Mouse (Mus musculus): ENCODE data around the gene H2-Ab1.

The H2-Ab1 gene

DNA sequence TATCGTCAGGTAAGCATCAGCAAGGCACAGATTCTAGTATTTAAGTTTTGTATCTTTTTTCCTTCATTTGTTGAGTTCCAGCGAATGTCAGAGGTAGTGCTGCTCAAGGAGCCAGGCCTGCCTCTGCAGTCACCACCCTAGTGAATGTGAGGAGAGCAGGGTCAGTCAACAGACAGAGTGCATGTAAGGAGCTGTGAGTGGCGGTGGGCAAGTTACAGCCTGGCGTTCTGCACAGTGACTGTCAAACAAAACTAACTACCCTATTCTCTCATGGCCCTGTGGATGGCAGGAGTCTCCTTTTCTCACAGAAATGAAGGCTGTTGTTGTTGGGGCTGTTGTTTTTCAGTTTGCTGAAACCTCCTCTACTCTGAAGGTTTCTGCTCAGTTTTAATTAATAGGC, 27.9 kb downstream of the H2-Ab1 start:
- DNase-seq (ENCODE audit: low spot score) = no peak

DNA sequence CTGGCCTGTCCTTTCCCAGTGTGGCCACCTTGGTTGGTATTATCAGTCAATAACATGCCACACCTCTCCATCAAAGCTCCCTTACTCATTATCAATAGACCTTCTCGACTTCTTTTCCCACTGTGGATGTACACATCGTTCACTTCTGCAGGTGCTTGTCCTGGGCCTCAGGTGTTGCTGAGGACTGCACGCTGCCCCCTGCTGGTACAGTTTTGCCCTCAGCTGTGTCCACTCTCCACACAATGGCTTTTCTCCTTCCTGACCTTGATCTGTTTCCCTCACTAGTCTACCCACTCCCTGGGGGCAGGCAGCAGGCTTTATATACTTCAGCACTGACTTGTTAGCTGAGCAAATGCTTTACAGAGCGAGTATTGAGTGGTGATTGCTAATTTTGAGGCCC, 28.4 kb downstream of the H2-Ab1 start:
- DNase-seq (ENCODE audit: low spot score) = no peak

DNA sequence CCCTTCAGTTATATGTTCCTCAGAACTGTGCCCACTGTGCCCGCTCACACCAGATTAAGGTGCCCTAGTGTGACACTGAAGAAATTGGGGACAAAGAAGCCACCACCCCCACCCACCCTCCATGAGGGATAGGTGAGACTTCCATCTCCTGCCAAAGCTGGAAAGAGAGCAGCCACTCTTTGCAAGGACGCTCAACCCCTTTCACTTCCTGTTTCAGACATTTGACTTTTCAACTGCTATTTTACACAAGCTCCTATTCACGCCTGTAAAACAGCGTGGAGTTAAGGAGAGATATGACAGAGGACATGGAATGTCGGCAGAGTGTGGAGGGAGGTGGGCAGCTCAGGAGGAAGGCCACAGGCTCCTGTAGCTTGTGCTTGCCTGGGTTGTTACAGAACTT, 29.0 kb downstream of the H2-Ab1 start:
- DNase-seq (ENCODE audit: low spot score) = no peak

DNA sequence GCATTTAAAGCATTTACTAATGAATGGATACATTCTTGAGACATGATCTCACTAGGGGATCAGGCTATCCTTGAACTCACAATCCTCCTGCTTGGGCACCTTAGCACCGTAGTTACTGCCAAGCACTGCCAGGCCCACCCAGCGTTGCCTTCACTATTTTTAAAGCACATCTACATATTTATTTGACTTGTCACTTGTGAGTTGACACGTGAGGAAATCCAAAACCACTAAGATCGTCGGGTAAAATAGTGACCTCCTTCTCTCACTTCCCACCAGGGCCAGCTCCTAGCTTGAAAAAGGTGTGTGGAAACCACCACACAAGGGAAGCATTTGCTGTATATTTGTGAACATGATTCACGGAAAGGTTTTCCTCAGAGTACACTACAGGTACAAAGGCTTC, 29.5 kb downstream of the H2-Ab1 start:
- no peak for DNase-seq (ENCODE audit: low spot score)

DNA sequence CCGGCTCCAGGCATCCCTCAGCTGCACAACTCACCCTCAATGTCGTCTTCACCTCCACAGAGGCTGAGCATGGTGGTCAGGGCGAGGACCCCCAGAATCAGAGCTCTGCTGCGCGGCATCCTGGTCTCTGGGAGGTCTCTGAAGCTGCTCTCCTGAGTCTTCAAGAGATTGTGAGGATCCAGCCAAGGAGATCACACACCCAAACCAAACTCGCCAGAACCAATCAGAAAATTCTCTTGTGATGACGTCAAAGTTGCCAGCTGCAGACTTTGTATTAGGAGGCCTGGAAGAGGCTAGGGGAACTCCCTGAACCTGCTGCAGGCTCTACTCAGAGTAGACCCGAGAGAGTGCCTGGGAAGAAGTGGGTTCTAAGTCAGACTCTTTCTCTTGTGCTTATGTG, 30.2 kb downstream of the H2-Ab1 start, which contains the start of gene H2-Aa:
H2-Aa (minus strand) TSS at position 176 of the 400 bp plus-strand sequence.
- peak; percentile 71 for DNase-seq (ENCODE audit: low spot score)

DNA sequence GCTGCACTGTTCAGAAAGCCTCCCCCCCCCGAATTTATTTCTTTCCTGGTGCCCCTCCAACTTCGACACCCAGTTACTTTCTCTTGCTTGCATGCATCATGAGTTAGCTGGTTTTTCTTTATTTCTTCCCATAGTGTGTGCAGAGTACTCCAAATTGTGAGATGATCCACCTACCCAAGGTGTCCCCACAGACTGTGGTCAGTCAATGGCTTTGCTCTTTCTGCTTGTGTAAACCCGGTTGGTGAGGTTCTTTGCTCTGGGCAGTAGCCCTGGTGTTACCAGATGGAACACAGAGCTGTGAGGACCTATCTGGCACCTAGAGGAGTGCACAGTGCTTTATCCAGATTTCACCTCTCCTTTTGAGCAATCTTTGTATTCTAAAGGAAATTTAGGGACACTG, 30.6 kb downstream of the H2-Ab1 start:
- no peak for DNase-seq (ENCODE audit: low spot score)

DNA sequence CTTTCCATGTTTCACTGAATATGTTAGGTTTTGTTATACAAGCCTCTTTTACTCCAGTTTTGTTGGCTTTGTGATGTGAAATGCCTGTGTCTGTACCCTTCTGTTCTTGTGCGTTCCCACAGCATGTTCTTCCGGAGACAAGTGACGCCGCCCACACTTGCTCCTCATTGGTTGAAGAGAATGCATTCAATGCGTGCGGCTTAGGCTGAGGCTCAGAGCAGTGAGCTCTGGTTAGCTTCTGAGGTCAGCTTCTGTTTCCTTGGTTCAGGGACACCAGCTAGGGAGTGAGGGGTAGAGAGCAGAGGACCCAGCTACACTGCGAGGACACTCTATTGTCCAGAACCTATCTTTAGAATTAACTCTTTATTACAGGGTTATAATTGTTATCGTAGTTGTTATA, 34.1 kb downstream of the H2-Ab1 start:
- peak; percentile 82 for DNase-seq (ENCODE audit: low spot score)

DNA sequence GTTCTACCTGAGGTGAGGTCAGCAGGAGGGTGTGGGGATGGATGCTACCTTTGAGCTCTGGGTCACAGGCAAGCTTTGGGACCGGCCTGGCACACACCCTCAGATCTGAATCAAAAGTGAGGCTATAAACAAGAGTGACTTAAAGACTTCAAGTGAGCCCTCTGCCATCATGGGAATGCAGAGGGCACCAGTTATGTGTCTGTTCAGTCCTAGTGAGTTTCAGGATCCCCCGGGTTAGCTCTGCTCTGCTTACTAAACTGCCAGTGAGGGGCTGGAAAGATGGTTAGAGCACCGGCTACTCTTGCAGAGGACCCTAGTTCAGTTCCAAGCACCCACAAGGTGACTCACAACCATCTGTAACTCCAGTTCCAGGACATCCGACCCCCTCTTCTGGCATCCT, 35.1 kb downstream of the H2-Ab1 start:
- no peak for DNase-seq (ENCODE audit: low spot score)

DNA sequence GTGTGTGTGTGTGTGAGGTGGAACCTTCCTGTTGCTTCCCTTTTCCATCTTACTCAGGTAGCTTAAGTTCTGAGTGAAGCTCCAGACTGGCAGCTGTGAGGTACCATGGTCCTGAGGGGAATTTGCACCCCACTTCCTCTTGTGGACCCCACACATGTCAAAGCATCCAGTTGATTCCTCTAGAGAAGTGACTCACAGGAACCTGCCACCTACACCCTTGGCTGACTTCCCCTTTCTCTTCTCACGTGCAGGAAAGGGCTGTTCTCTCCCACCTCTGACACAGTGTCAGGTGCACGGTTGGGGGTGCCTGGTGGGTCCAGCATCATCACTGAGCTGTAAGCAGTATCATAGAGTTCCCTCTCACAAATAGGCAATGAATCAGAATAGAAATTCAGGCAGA, 36.0 kb downstream of the H2-Ab1 start:
- peak; percentile 64 for DNase-seq (ENCODE audit: low spot score)

DNA sequence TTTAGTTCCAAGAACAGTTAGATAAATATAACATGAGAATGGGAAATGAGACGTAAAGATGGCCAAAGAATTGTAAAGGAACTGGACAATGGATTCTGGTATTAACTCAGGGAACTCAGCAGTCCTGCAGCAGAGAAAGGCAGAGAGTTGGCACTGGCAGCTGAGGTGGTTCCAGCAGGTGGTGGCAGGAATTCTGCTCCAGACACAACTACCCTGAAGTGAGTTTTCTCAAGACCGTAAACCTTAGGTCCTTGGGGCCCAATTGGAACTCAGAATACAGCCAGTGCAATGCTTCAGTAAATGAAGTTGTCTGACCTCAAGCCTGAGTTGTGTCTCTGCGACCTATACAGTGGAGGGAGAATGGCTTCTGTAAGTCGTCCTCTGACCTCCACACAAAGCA, 36.8 kb downstream of the H2-Ab1 start:
- no peak for DNase-seq (ENCODE audit: low spot score)

DNA sequence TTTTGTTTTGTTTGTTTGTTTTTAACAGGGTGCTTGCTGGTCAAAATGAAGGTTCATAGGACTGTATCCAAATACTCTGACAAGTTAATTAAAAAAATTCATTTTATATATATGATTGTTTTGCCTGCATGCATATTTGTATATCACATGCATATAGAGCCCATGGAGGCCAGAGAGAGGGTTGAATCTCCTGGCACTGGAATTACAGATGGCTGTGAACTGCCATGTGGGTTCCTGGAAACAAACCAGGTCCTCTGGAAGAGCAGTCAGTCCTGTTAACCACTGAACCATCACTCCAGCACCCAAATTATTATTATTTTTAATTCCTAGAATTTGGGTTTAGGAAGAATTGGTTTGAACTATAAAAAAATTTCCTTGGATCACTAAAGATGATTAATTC, 37.8 kb downstream of the H2-Ab1 start:
- no peak for DNase-seq (ENCODE audit: low spot score)

DNA sequence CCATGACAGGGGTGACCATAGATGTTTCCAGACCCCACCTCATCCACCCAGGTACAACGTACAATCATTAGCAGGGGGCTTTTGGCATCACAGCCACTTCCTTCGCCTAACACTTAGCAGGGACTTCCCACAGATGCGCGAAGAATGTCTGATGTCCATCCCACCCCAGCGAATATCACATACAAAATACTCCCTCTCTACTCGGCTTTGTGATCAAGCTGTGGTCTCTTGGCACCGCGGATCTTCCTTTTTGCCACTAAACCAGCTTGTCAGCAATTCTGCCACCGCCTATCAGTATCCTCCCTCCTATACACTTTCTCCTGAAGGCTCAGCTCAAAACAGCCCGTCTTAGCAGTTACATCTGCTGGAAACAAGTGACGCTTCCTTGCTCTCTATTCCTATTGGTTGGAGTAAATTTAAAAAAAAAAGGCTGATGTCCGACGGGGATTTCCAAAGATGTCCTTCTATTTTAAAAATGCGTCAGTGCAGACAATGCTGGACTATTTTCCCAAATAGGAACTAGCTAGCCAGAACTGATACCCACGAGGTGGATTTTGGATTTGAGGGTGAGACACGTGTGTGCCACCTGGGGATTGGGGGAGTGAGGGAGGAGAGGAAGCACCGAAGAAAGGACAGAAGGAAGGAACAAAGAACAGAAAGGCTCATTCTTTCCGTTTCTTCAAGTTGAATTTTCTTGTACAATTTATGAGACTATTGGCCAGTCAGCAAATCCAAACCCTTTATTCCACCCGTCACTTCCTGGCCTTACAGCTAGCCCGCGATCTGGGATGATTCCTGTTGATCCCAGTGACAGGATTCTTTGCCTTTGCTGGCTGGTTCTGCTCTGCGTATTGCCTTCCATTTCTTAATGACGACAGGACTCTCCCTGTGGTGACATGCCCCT, 38.7 kb downstream of the H2-Ab1 start:
- peak; percentile 54 for DNase-seq (ENCODE audit: low spot score)

DNA sequence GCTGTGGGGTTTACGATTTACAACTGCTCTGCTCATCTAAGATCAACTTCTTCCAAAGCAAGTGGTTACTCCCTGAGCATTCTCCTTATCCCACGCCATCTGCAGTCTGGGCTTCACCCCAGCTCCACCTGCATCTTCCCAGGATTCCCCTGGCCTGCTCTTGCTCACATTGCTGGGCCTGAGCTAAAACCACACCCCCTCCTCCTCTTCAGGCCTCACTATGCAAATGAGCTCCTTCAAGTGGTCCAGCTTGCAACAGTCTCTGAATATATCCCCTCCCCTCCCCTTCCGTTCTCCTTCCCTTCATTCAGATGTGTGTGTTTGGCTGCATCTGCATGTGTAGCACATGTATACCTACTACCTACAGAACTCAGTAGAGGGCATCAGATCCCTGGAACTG, 41.9 kb downstream of the H2-Ab1 start:
- no peak for DNase-seq (ENCODE audit: low spot score)

DNA sequence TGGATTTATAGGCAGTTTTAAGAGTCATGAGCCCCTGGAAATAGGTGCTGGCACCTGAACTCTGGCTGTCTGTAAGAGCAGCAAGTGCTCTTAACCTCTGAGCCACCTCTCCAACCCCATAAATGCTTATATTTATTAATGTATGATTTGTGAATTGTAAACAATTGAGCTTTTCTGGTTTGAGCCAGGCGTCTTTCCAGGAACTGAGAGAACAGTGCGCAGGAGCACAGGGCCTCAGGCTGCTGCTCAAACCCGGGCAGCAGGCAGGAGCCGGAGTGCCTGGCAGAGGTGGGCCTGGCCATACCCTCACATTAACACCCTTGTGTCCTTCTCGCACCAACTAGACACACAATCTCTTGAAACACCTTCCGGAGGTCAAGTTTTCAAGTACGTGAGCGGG, 42.6 kb downstream of the H2-Ab1 start:
- DNase-seq (ENCODE audit: low spot score) = no peak

DNA sequence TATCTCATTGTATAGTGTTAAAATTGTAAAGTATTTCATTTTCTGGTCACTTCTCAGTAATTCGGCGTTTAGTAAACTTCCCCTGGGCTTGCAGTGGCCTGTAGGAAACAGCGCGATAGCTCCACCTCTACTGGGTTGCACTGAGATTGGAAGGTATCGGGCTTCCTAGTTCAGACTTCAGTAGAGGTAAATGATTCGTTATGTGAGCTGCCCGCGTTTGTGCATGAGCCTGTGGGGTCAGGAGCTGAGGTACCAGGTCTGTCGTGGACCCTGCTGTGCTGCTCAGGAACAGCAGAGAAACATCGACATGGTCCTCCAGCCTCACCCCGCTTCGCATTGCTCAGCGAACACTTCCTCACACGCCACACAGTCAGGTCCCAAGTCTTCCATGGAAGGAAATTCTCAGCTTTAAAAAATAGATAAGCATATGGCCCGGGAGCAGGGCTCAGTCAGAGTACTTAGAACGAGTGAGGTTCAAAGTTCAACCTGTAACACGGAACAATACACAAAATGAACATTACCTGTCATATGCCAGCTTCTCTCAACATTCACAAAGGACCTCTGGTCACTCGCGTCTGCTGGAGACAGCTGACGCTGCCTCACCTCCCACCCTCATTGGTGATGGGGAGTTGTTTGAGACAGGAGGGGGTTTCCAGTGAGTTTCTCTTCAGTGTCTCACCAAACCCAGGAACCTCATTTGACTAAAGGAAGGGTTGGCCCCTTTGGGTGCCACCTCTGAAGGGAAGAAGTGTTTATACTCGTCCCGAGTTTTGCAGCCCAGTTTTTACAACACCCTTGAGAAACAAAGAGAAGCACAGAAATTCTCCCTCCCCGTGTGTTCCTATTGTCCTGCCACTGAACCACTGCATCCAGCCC, 43.4 kb downstream of the H2-Ab1 start:
- peak; percentile 71 for DNase-seq (ENCODE audit: low spot score)

DNA sequence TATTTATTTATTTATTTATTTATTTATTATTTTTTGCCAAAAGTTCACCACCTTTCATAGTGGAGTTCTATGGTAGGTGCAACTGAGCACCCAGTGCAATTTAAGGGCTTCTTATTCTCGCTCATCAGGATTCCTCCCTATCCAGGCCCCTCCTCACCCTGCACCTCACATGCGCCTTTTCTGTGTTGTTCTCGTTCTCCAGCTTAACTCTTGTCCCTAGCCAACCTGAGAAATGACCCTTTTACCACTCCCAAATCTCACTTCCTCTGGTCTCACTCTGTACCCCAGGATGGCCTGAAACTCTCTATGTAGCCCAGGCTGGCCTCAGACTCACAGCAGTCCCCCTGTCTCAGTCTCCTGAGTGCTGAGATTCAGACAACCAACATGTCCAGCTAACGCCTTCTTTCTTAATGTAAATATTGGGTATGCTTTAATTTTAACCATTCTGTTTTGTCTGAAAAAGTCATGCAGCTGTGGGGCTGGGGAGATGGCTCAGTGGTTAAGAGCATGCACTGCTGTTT, 44.2 kb downstream of the H2-Ab1 start:
- no peak for DNase-seq (ENCODE audit: low spot score)

DNA sequence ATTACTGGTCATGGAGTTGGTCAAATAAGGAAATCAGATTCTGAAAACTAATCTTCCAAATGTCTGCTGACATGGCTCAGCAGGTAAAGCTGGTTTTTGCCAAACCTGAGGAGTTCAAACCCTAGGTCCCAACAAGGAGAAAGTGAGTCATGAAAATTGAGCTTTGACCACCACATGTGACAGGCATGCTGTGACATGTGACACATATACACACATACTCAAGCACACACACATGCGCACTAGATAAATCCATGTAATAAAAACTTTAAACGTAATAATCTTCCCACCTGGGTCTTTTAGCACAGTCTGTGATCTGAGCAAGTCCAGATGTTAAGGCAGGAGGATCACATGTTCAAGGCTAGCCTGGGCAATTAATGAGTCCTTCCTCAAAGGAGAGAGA, 46.3 kb downstream of the H2-Ab1 start:
- DNase-seq (ENCODE audit: low spot score) = no peak

DNA sequence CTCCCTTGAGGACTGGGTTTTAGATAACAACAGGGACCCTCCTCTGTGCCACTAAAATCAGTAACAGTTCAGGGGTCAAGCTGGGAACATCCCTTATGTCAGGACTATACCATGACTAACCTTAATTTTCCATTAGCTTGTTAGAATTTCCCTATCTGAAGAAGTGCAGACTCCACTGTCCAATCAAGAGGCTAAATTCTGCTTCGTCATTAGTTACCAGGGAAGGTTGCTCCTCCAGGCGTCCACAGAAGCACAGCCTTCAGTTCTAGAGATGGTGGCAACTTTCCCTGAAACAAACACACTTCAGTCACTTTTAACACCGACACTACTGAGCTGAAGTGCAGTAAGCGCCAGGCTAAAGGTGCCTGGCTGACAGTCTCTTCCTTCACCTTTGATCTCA, 47.3 kb downstream of the H2-Ab1 start:
- peak; percentile 60 for DNase-seq (ENCODE audit: low spot score)

DNA sequence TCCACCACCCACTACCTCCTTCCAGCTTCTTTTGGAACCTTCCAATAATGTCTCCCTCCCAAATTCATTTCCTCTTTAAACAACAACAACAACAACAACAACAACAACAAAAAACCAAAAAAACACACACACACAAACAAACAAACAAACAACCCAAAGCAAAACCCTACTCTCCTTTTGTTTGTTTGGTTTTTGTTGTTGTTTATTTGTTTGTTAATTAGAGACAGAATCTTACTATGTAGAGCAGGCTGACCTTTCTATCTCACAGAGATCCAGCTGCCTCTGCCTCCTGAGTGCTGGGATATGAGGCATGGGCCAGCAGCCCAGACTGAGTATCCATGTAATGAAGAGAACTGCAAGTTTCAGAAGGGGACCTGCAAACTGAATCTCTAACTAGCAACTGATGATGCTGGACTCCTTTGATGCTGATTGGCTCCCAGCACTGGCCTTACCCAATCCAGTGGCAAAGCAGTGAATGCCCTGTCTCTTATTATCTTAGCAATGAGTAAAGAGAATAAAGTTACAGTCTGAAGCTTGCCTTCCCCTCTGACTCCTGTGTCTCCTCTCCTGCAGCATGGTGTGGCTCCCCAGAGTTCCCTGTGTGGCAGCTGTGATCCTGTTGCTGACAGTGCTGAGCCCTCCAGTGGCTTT, 48.0 kb downstream of the H2-Ab1 start, which contains the start of gene H2-Eb1:
H2-Eb1 (plus strand) TSS at position 488 of the 651 bp plus-strand sequence.
- peak; percentile 75 for DNase-seq (ENCODE audit: low spot score)

DNA sequence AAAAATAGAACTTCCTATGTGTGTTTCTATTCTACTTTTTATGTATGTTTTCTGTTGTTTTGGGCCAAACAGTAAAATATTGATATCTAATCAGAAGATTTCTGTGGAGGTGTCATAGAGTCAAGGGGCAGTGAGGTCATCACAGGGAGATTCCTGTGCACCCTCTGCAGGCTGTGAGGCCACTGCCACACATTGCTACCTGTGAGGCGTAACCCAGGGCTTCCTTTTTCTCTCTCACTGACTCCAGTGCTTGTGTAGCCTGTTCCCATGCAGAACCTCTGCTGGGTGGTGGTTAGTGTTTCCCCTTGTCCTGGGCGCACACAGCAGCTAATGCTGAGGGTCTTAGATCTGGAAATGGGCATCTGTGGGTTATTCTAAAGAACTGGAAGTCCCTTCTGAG, 48.9 kb downstream of the H2-Ab1 start:
- DNase-seq (ENCODE audit: low spot score) = no peak

DNA sequence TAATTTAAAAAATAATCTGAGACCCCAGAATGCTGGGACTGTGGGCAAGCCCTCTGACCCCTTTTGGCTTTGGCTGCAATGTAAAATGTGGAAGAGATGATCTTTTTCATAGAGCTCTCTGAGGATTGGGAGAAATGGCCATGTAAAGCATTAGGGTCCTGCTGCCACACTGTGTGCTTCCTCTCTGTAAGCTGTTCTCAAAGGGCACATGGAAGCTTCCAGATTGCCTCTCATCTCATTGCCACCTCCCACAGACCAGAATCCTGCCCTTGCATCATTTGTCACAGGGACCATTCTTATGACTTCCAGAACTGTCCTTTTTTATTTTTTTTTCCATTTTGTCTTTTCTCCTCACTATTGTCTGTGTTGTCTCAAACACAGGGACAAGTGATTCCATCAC, 49.7 kb downstream of the H2-Ab1 start:
- DNase-seq (ENCODE audit: low spot score) = no peak

DNA sequence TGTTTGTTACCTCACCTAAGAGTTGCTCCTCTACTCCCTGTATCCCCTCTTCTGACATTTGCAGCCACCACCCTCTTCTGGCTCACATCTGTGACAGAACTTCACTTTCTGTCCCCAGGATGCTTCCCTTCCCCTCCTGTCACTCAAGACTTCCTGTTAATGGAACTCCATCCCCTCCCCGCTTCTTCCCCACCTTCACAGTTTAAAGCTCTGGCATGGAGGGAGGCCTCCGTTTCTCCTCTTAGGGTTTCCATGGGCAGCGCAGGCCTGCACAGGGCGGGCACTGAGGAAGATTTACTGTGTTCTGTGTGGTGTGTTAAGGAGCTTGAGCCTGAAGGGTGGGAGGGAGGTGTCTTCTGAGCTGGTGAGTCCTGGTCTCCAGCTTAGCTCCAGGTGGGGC, 50.7 kb downstream of the H2-Ab1 start:
- no peak for DNase-seq (ENCODE audit: low spot score)
